Mouse (Mus musculus): ENCODE data around the gene Snd1. TPM values are rescaled to one million over a fixed set of nuclear protein-coding genes. Genes with fewer than 3 reads are reported as not detected.

Gene Snd1
- total RNA-seq, 2 experiments from 2014 or later = 110 to 112 TPM

- Histone ChIP-seq H3K27ac (no peak overlapping the region), H3K4me3 (no peak overlapping the region)
- DNase-seq (ENCODE audit: low spot score in 2 of 2) = peak in 1 of 2 experiments; percentile 3
- no peak for TF ChIP-seq CTCF (conservative IDR thresholded peaks at IDR 0.05)
Measured at GRCm38 (mm10) chr6:28642909-28643308, 168.0 kb downstream of the Snd1 start.

- Histone ChIP-seq H3K4me3 (no peak overlapping the region), H3K27ac (no peak overlapping the region)
- TF ChIP-seq CTCF (conservative IDR thresholded peaks at IDR 0.05) = no peak
- peak in 1 of 2 experiments; percentile 0 for DNase-seq (ENCODE audit: low spot score in 2 of 2)
Measured at GRCm38 (mm10) chr6:28645231-28645630, 170.3 kb downstream of the Snd1 start.

- TF ChIP-seq CTCF (conservative IDR thresholded peaks at IDR 0.05) = no peak
- Histone ChIP-seq H3K4me3 (no peak overlapping the region), H3K27ac (no peak overlapping the region)
- DNase-seq (ENCODE audit: low spot score in 2 of 2) = no peak
Measured at GRCm38 (mm10) chr6:28656511-28656910, 181.6 kb downstream of the Snd1 start.

- Histone ChIP-seq H3K27ac (no peak overlapping the region), H3K4me3 (no peak overlapping the region)
- TF ChIP-seq CTCF (conservative IDR thresholded peaks at IDR 0.05) = no peak
- no peak for DNase-seq (ENCODE audit: low spot score in 2 of 2)
Measured at GRCm38 (mm10) chr6:28663004-28663403, 188.1 kb downstream of the Snd1 start.

- Histone ChIP-seq H3K4me3 (no peak overlapping the region), H3K27ac (no peak overlapping the region)
- no peak for TF ChIP-seq CTCF (conservative IDR thresholded peaks at IDR 0.05)
- no peak for DNase-seq (ENCODE audit: low spot score in 2 of 2)
Measured at GRCm38 (mm10) chr6:28663670-28664069, 188.7 kb downstream of the Snd1 start.

GRCm38 (mm10) chr6:28664716-28665115, 189.8 kb downstream of the Snd1 start:
- DNase-seq (ENCODE audit: low spot score in 2 of 2) = no peak
- H3K4me3 ChIP-seq = no peak overlapping the region
- no peak overlapping the region for H3K27ac ChIP-seq
- TF ChIP-seq CTCF (conservative IDR thresholded peaks at IDR 0.05) = no peak

GRCm38 (mm10) chr6:28667586-28667985, 192.6 kb downstream of the Snd1 start:
- no peak overlapping the region for H3K27ac ChIP-seq
- DNase-seq (ENCODE audit: low spot score in 2 of 2) = no peak
- TF ChIP-seq CTCF (conservative IDR thresholded peaks at IDR 0.05) = no peak
- H3K4me3 ChIP-seq = no peak overlapping the region

- no peak for DNase-seq (ENCODE audit: low spot score in 2 of 2)
- no peak for TF ChIP-seq CTCF (conservative IDR thresholded peaks at IDR 0.05)
- no peak overlapping the region for H3K4me3 ChIP-seq
- H3K27ac ChIP-seq = peak overlapping the region; percentile 58
Measured at GRCm38 (mm10) chr6:28669251-28669650, 194.3 kb downstream of the Snd1 start.

GRCm38 (mm10) chr6:28672388-28672787, 197.4 kb downstream of the Snd1 start:
- H3K4me3 ChIP-seq = no peak overlapping the region
- no peak for TF ChIP-seq CTCF (conservative IDR thresholded peaks at IDR 0.05)
- no peak for DNase-seq (ENCODE audit: low spot score in 2 of 2)
- H3K27ac ChIP-seq = no peak overlapping the region

- H3K4me3 ChIP-seq = no peak overlapping the region
- H3K27ac ChIP-seq = no peak overlapping the region
- no peak for DNase-seq (ENCODE audit: low spot score in 2 of 2)
- no peak for TF ChIP-seq CTCF (conservative IDR thresholded peaks at IDR 0.05)
Measured at GRCm38 (mm10) chr6:28674686-28675085, 199.7 kb downstream of the Snd1 start.

GRCm38 (mm10) chr6:28678896-28679295, 204.0 kb downstream of the Snd1 start:
- TF ChIP-seq CTCF (conservative IDR thresholded peaks at IDR 0.05) = no peak
- Histone ChIP-seq H3K27ac (no peak overlapping the region), H3K4me3 (no peak overlapping the region)
- no peak for DNase-seq (ENCODE audit: low spot score in 2 of 2)

- Histone ChIP-seq H3K27ac (peak overlapping the region; percentile 24; the same call in 1 of the 2 replicates), H3K4me3 (no peak overlapping the region)
- no peak for DNase-seq (ENCODE audit: low spot score in 2 of 2)
- TF ChIP-seq CTCF (conservative IDR thresholded peaks at IDR 0.05) = no peak
Measured at GRCm38 (mm10) chr6:28680537-28680936, 205.6 kb downstream of the Snd1 start.

GRCm38 (mm10) chr6:28681521-28682457, 206.8 kb downstream of the Snd1 start:
- no peak for TF ChIP-seq CTCF (conservative IDR thresholded peaks at IDR 0.05)
- peak overlapping the region; percentile 40; the same call in 1 of the 2 replicates for H3K27ac ChIP-seq
- DNase-seq (ENCODE audit: low spot score in 2 of 2) = no peak
- no peak overlapping the region for H3K4me3 ChIP-seq

- Histone ChIP-seq H3K4me3 (no peak overlapping the region), H3K27ac (no peak overlapping the region)
- no peak for TF ChIP-seq CTCF (conservative IDR thresholded peaks at IDR 0.05)
- no peak for DNase-seq (ENCODE audit: low spot score in 2 of 2)
Measured at GRCm38 (mm10) chr6:28685052-28685451, 210.1 kb downstream of the Snd1 start.
